Mouse (Mus musculus): Measurements from ENCODE around the gene Zmynd10. TPM values are rescaled to one million over a fixed set of nuclear protein-coding genes. Genes with fewer than 3 reads are reported as not detected.

The Zmynd10 gene
- polyA plus RNA-seq, 1 experiment from 2014 or later, result 0.93 TPM

- Histone ChIP-seq H3K36me3 (replicated peaks; ENCODE audit: control insufficient read depth, insufficient read depth, low read depth, low read length) (no peaks in the 10 kb centered on the region; the same call in none of the 2 replicates), H3K4me1 (ENCODE audit: control insufficient read depth, insufficient read depth, low read length) (peaks cover under 1% of the 10 kb centered on the region), H3K9ac (replicated peaks; ENCODE audit: low read length) (peak within 1 kb of the TSS; percentile 67), H3K4me3 (ENCODE audit: low read depth, low read length) (peak within 1 kb of the TSS; percentile 65), H3K9me3 (replicated peaks; ENCODE audit: control insufficient read depth, low read length) (no peaks in the 10 kb centered on the region), H3K4me2 (ENCODE audit: low read depth, low read length) (peak within 1 kb of the TSS; percentile 80), H3K27ac (replicated peaks; ENCODE audit: low read depth, low read length) (no peak within 1 kb of the TSS), H3K27me3 (ENCODE audit: control insufficient read depth, insufficient read depth, low read length) (no peaks in the 10 kb centered on the region)
- WGBS, result under 1% methylated on average over 46 of the region's 46 CpGs
- peak; percentile 54 for ATAC-seq (replicated peaks; ENCODE audit: insufficient number of reproducible peaks, low FRiP score, low TSS enrichment, low read depth)
- DNase-seq (ENCODE audit: low spot score), result peak; percentile 96
These were observed 5.4 kb upstream of the Zmynd10 start, which contains the start of the genes Cyb561d2 and Nprl2 for GRCm38 (mm10) chr9:107541474-107542351. Gene Cyb561d2 (minus strand): TSS chr9:107542193. Gene Nprl2 (plus strand): TSS chr9:107542226.

GRCm38 (mm10) chr9:107542352-107542686, 4.8 kb upstream of the Zmynd10 start:
- no peak for DNase-seq (ENCODE audit: low spot score)
- no peaks in the 10 kb centered on the region; the same call in none of the 2 replicates for H3K36me3 ChIP-seq (replicated peaks; ENCODE audit: control insufficient read depth, insufficient read depth, low read depth, low read length)
- no peaks in the 10 kb centered on the region; the same call in none of the 2 replicates for H3K4me1 ChIP-seq (ENCODE audit: control insufficient read depth, insufficient read depth, low read length)
- peak overlapping the region; percentile 65 for H3K4me3 ChIP-seq (ENCODE audit: low read depth, low read length)
- 0% methylated on average over 11 of the region's 11 CpGs for WGBS
- no peak overlapping the region for H3K27ac ChIP-seq (replicated peaks; ENCODE audit: low read depth, low read length)
- no peaks in the 10 kb centered on the region for H3K27me3 ChIP-seq (ENCODE audit: control insufficient read depth, insufficient read depth, low read length)
- no peaks in the 10 kb centered on the region for H3K9me3 ChIP-seq (replicated peaks; ENCODE audit: control insufficient read depth, low read length)
- ATAC-seq (replicated peaks; ENCODE audit: insufficient number of reproducible peaks, low FRiP score, low TSS enrichment, low read depth), result no peak
- H3K9ac ChIP-seq (replicated peaks; ENCODE audit: low read length), result peak overlapping the region; percentile 67
- H3K4me2 ChIP-seq (ENCODE audit: low read depth, low read length), result peak overlapping the region; percentile 80

- no peaks in the 10 kb centered on the region; the same call in none of the 2 replicates for H3K4me1 ChIP-seq (ENCODE audit: control insufficient read depth, insufficient read depth, low read length)
- 41% methylated on average over 8 of the region's 8 CpGs for WGBS
- H3K4me2 ChIP-seq (ENCODE audit: low read depth, low read length), result peak overlapping the region; percentile 80
These were observed 4.4 kb upstream of the Zmynd10 start for GRCm38 (mm10) chr9:107542721-107543120.

GRCm38 (mm10) chr9:107543299-107543698, 3.8 kb upstream of the Zmynd10 start:
- no peak for DNase-seq (ENCODE audit: low spot score)
- no peaks in the 10 kb centered on the region; the same call in 1 of the 2 replicates for H3K36me3 ChIP-seq (replicated peaks; ENCODE audit: control insufficient read depth, insufficient read depth, low read depth, low read length)
- no peak overlapping the region for H3K4me3 ChIP-seq (ENCODE audit: low read depth, low read length)
- H3K4me1 ChIP-seq (ENCODE audit: control insufficient read depth, insufficient read depth, low read length), result no peaks in the 10 kb centered on the region; the same call in none of the 2 replicates
- WGBS, result 84% methylated on average over 11 of the region's 11 CpGs
- no peaks in the 10 kb centered on the region for H3K27me3 ChIP-seq (ENCODE audit: control insufficient read depth, insufficient read depth, low read length)
- H3K9me3 ChIP-seq (replicated peaks; ENCODE audit: control insufficient read depth, low read length), result no peaks in the 10 kb centered on the region
- ATAC-seq (replicated peaks; ENCODE audit: insufficient number of reproducible peaks, low FRiP score, low TSS enrichment, low read depth), result no peak
- H3K9ac ChIP-seq (replicated peaks; ENCODE audit: low read length), result no peak overlapping the region; the same call in 1 of the 2 replicates
- H3K4me2 ChIP-seq (ENCODE audit: low read depth, low read length), result peak overlapping the region; percentile 16
- no peak overlapping the region for H3K27ac ChIP-seq (replicated peaks; ENCODE audit: low read depth, low read length)

More at GRCm38 (mm10) chr9:107542721-107543120, 4.4 kb upstream of the Zmynd10 start:
- Histone ChIP-seq H3K9me3 (replicated peaks; ENCODE audit: control insufficient read depth, low read length) (no peaks in the 10 kb centered on the region), H3K9ac (replicated peaks; ENCODE audit: low read length) (peak overlapping the region; percentile 67), H3K36me3 (replicated peaks; ENCODE audit: control insufficient read depth, insufficient read depth, low read depth, low read length) (no peaks in the 10 kb centered on the region; the same call in none of the 2 replicates), H3K27me3 (ENCODE audit: control insufficient read depth, insufficient read depth, low read length) (no peaks in the 10 kb centered on the region), H3K27ac (replicated peaks; ENCODE audit: low read depth, low read length) (no peak overlapping the region), H3K4me3 (ENCODE audit: low read depth, low read length) (peak overlapping the region; percentile 65)
- no peak for ATAC-seq (replicated peaks; ENCODE audit: insufficient number of reproducible peaks, low FRiP score, low TSS enrichment, low read depth)
- no peak for DNase-seq (ENCODE audit: low spot score)

- Histone ChIP-seq H3K4me2 (ENCODE audit: low read depth, low read length) (no peak overlapping the region), H3K9ac (replicated peaks; ENCODE audit: low read length) (no peak overlapping the region), H3K9me3 (replicated peaks; ENCODE audit: control insufficient read depth, low read length) (no peaks in the 10 kb centered on the region), H3K36me3 (replicated peaks; ENCODE audit: control insufficient read depth, insufficient read depth, low read depth, low read length) (no peaks in the 10 kb centered on the region; the same call in 1 of the 2 replicates), H3K27ac (replicated peaks; ENCODE audit: low read depth, low read length) (no peak overlapping the region), H3K4me1 (ENCODE audit: control insufficient read depth, insufficient read depth, low read length) (no peaks in the 10 kb centered on the region; the same call in none of the 2 replicates), H3K27me3 (ENCODE audit: control insufficient read depth, insufficient read depth, low read length) (no peaks in the 10 kb centered on the region), H3K4me3 (ENCODE audit: low read depth, low read length) (no peak overlapping the region)
- no peak for DNase-seq (ENCODE audit: low spot score)
- 92% methylated on average over 17 of the region's 17 CpGs for WGBS
- ATAC-seq (replicated peaks; ENCODE audit: insufficient number of reproducible peaks, low FRiP score, low TSS enrichment, low read depth), result no peak
These were observed 2.9 kb upstream of the Zmynd10 start for GRCm38 (mm10) chr9:107544196-107544700.

GRCm38 (mm10) chr9:107544729-107545128, 2.4 kb upstream of the Zmynd10 start:
- no peak overlapping the region for H3K27ac ChIP-seq (replicated peaks; ENCODE audit: low read depth, low read length)
- no peaks in the 10 kb centered on the region for H3K9me3 ChIP-seq (replicated peaks; ENCODE audit: control insufficient read depth, low read length)
- H3K4me2 ChIP-seq (ENCODE audit: low read depth, low read length), result no peak overlapping the region
- no peaks in the 10 kb centered on the region; the same call in 1 of the 2 replicates for H3K36me3 ChIP-seq (replicated peaks; ENCODE audit: control insufficient read depth, insufficient read depth, low read depth, low read length)
- H3K4me1 ChIP-seq (ENCODE audit: control insufficient read depth, insufficient read depth, low read length), result no peaks in the 10 kb centered on the region; the same call in none of the 2 replicates
- H3K9ac ChIP-seq (replicated peaks; ENCODE audit: low read length), result no peak overlapping the region
- WGBS, result 92% methylated on average over 12 of the region's 12 CpGs
- no peaks in the 10 kb centered on the region for H3K27me3 ChIP-seq (ENCODE audit: control insufficient read depth, insufficient read depth, low read length)
- ATAC-seq (replicated peaks; ENCODE audit: insufficient number of reproducible peaks, low FRiP score, low TSS enrichment, low read depth) (no peak), DNase-seq (ENCODE audit: low spot score) (no peak)
- no peak overlapping the region for H3K4me3 ChIP-seq (ENCODE audit: low read depth, low read length)

GRCm38 (mm10) chr9:107545199-107545598, 1.9 kb upstream of the Zmynd10 start:
- Histone ChIP-seq H3K4me2 (ENCODE audit: low read depth, low read length) (no peak overlapping the region; the same call in 1 of the 2 replicates), H3K9ac (replicated peaks; ENCODE audit: low read length) (no peak overlapping the region), H3K27ac (replicated peaks; ENCODE audit: low read depth, low read length) (no peak overlapping the region), H3K36me3 (replicated peaks; ENCODE audit: control insufficient read depth, insufficient read depth, low read depth, low read length) (no peaks in the 10 kb centered on the region; the same call in 1 of the 2 replicates), H3K4me1 (ENCODE audit: control insufficient read depth, insufficient read depth, low read length) (no peaks in the 10 kb centered on the region; the same call in none of the 2 replicates), H3K27me3 (ENCODE audit: control insufficient read depth, insufficient read depth, low read length) (no peaks in the 10 kb centered on the region), H3K4me3 (ENCODE audit: low read depth, low read length) (no peak overlapping the region), H3K9me3 (replicated peaks; ENCODE audit: control insufficient read depth, low read length) (no peaks in the 10 kb centered on the region)
- DNase-seq (ENCODE audit: low spot score) (no peak), ATAC-seq (replicated peaks; ENCODE audit: insufficient number of reproducible peaks, low FRiP score, low TSS enrichment, low read depth) (no peak)
- 83% methylated on average over 10 of the region's 10 CpGs for WGBS

Measured in embryonic facial prominence, embryonic 11.5 days (tissue).